Mouse (Mus musculus) myocyte (in vitro differentiated cells): ENCODE measurements around the gene Crnkl1. TPM values are rescaled to one million over a fixed set of nuclear protein-coding genes. Genes with fewer than 3 reads are reported as not detected.
A peak's percentile ranks its signal among the peaks of the same experiment; 100 is the strongest.
"Not testable (repeated sequence)": the region's sequence is repeated elsewhere in the genome, so short reads cannot be mapped to it uniquely, and the experiment has no call there.

ENCODE experiments used
- H3K27me3 ChIP-seq: one replicate; pipeline ENCODE4 v1.6.1; 2011; ENCODE audit not compliant: control insufficient read depth, insufficient read depth, insufficient read length
- H3K36me3 ChIP-seq: one replicate; pipeline ENCODE4 v1.6.1; 2011; ENCODE audit not compliant: control insufficient read depth, insufficient read depth
- H3K4me2 ChIP-seq: one replicate; pipeline ENCODE4 v1.6.1; 2011; ENCODE audit warnings: low read depth, control low read depth
- H3K4me3 ChIP-seq: one replicate; pipeline ENCODE4 v1.5.1; 2011; ENCODE audit warnings: mild to moderate bottlenecking, control low read depth, moderate library complexity
- H3K79me2 ChIP-seq: one replicate; pipeline ENCODE4 v1.6.1; 2011; ENCODE audit not compliant: control insufficient read depth, insufficient read depth
- H3ac ChIP-seq: one replicate; pipeline ENCODE4 v1.6.1; 2011; ENCODE audit not compliant: control insufficient read depth, insufficient read length
- CEBPB ChIP-seq: IDR thresholded peaks from 2 replicates; pipeline ENCODE4 v1.6.1; 2011; ENCODE audit warnings: mild to moderate bottlenecking, moderate library complexity; ENCODE audit not compliant: poor library complexity, insufficient read depth, severe bottlenecking
- E2F4 ChIP-seq: IDR thresholded peaks from one replicate; pipeline ENCODE4 v1.6.1; 2011; ENCODE audit warnings: mild to moderate bottlenecking, control low read depth, moderate library complexity; ENCODE audit not compliant: insufficient read depth
- MAX ChIP-seq: IDR thresholded peaks from one replicate; pipeline ENCODE4 v1.6.1; 2011; ENCODE audit warnings: low read depth, mild to moderate bottlenecking, control low read depth
- MYOD1 ChIP-seq, 3 experiments: IDR thresholded peaks; one replicate each; pipeline ENCODE4 v1.6.1; 2011; ENCODE audit warnings: control low read depth in 2 of 3, low read depth in 2 of 3, mild to moderate bottlenecking in 2 of 3, moderate library complexity in 1 of 3; ENCODE audit not compliant: insufficient read length in 2 of 3, control insufficient read depth in 1 of 3
- MYOG ChIP-seq, 3 experiments: IDR thresholded peaks; one replicate each; pipeline ENCODE4 v1.6.1; 2011; ENCODE audit warnings: control low read depth in 2 of 3, low read depth in 2 of 3, mild to moderate bottlenecking in 2 of 3; ENCODE audit not compliant: insufficient read length in 2 of 3, control insufficient read depth in 1 of 3, insufficient read depth in 1 of 3
- POLR2A ChIP-seq: IDR thresholded peaks from one replicate; pipeline ENCODE4 v1.6.1; 2011; ENCODE audit warnings: low read depth, mild to moderate bottlenecking, control low read depth, moderate library complexity; ENCODE audit not compliant: insufficient read length
- POLR2AphosphoS2 ChIP-seq: IDR thresholded peaks from one replicate; pipeline ENCODE4 v1.6.1; 2011; ENCODE audit warnings: low read depth, control low read depth; ENCODE audit not compliant: insufficient read length
- REST ChIP-seq: IDR thresholded peaks from one replicate; pipeline ENCODE4 v1.6.1; 2011; ENCODE audit warnings: mild to moderate bottlenecking, control low read depth, moderate library complexity; ENCODE audit not compliant: insufficient read depth, insufficient read length
- SRF ChIP-seq: IDR thresholded peaks from one replicate; pipeline ENCODE4 v1.6.1; 2011; ENCODE audit warnings: low read depth; ENCODE audit not compliant: control insufficient read depth, insufficient read length
- TCF12 ChIP-seq: IDR thresholded peaks from one replicate; pipeline ENCODE4 v1.6.1; 2011; ENCODE audit warnings: mild to moderate bottlenecking, control low read depth; ENCODE audit not compliant: poor library complexity, insufficient read depth, severe bottlenecking
- TCF3 ChIP-seq: IDR thresholded peaks from one replicate; pipeline ENCODE4 v1.6.1; 2011; ENCODE audit warnings: low read depth, control low read depth; ENCODE audit not compliant: insufficient read length
- USF1 ChIP-seq: IDR thresholded peaks from one replicate; pipeline ENCODE4 v1.6.1; 2011; ENCODE audit warnings: low read depth, mild to moderate bottlenecking, control low read depth, moderate library complexity
- polyA plus RNA-seq: library from polyadenylated mRNA; unstranded; fragments of >200 nt; fragmentation: generic; extraction: Trizol; gene quantifications from one replicate; pipeline ENCODE4 v1.2.1, GENCODE M21; 2012; ENCODE audit warnings: missing spikeins

The Crnkl1 gene
- polyA plus RNA-seq, 1 experiment = 10.9 TPM

GRCm38 (mm10) chr2:145903983-145904616, 30.7 kb downstream of the Crnkl1 start:
- TF ChIP-seq POLR2A = no peak
- no peak for TF ChIP-seq TCF12
- no peak for TF ChIP-seq TCF3
- no peak for TF ChIP-seq POLR2AphosphoS2
- no peak for TF ChIP-seq MAX
- TF ChIP-seq SRF = no peak
- TF ChIP-seq MYOD1 (IDR thresholded peaks at IDR 0.05; ENCODE audit: control insufficient read depth in 1 of 3, insufficient read length in 2 of 3, low read depth in 2 of 3) = no peak
- no peak for TF ChIP-seq REST
- no peak for TF ChIP-seq E2F4
- no peaks in the 10 kb centered on the region for H3K27me3 ChIP-seq
- peaks cover 58% of the 10 kb centered on the region for H3K79me2 ChIP-seq
- H3K4me3 ChIP-seq = peak overlapping the region; percentile 77
- H3K36me3 ChIP-seq = peaks cover 16% of the 10 kb centered on the region
- H3K4me2 ChIP-seq = peak overlapping the region; percentile 82
- peak overlapping the region; percentile 43 for H3ac ChIP-seq

DNA sequence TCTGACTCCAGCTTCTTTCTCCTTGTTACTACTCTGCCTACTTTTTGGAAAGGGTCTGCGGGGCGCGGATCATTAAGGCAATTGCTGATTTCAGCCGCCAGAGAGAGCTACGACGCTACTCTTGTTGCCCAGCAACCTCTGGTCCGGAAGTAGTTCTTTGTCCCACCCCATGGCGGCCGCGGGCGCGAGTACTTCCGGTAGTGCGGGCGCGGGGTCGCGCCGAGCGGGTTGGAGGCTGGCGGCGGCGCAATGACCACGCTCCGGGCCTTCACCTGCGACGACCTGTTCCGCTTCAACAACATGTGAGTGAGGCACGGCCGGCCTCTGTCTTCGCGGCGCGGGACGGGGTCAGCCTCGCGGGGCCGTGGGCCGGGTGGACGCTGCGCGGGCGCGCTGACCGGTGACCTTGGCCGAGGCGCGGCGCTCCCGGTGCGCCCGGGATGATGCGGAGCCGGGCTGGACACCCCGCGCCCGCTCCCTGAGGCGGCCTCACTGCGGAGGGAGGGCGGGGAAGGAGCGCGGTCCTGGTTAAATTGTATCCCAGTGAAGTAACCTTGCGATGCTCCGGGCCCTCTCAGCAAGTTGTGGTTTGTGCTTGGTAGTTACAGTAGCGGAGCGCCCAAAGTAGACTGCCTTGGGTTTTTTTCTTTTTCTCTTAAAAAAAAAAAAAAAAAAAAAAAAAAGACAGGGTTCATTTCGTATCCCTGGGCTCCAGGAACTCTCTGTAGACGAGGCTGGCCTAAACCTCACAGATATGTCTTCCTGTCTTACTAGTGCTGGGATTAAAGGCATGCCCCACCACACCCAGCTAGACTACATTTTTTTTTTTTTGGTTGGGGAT, 31.5 kb downstream of the Crnkl1 start:
- peaks cover 16% of the 10 kb centered on the region for H3K36me3 ChIP-seq
- TF ChIP-seq MYOG (IDR thresholded peaks at IDR 0.05; ENCODE audit: control insufficient read depth in 1 of 3, insufficient read depth in 1 of 3, insufficient read length in 2 of 3, low read depth in 2 of 3) (peak in 1 of 3 experiments; percentile 33), MYOD1 (IDR thresholded peaks at IDR 0.05; ENCODE audit: control insufficient read depth in 1 of 3, insufficient read length in 2 of 3, low read depth in 2 of 3) (no peak), POLR2A (peak; percentile 89), USF1 (no peak), POLR2AphosphoS2 (peak; percentile 86), TCF12 (no peak), MAX (no peak), REST (no peak)
- peaks cover 50% of the 10 kb centered on the region for H3K79me2 ChIP-seq
- H3K4me3 ChIP-seq = peak overlapping the region; percentile 77
- H3K27me3 ChIP-seq = no peaks in the 10 kb centered on the region
- peak overlapping the region; percentile 43 for H3ac ChIP-seq
- H3K4me2 ChIP-seq = peak overlapping the region; percentile 86

DNA sequence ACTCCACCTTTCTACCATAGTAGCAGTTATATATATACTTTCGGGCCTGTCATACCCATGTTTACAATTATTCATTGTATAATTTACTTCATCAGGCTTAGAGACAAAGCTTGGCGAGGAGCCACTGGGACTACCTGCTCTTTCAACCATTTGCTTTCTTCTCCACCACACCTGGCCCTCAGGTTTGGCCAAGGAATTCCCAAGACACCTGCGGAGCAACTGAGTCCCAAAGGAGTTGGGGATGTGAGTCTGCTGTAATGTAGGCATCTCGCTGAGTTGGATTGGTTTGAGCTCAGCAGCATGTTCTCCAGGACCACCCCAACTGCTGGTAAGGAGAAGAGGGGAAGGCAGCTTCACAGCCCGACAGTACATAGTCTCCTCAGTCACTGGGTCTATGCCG, 33.0 kb downstream of the Crnkl1 start, which contains the start of gene Naa20:
Gene Naa20 (plus strand): TSS at position 239 of the 400 bp plus-strand sequence.
- H3K27me3 ChIP-seq = no peaks in the 10 kb centered on the region
- peak within 1 kb of the TSS; percentile 77 for H3K4me3 ChIP-seq
- H3K79me2 ChIP-seq = peaks cover 36% of the 10 kb centered on the region
- peak within 1 kb of the TSS; percentile 86 for H3K4me2 ChIP-seq
- H3ac ChIP-seq = peak within 1 kb of the TSS; percentile 43
- H3K36me3 ChIP-seq = peaks cover 8% of the 10 kb centered on the region
- TF ChIP-seq MAX = no peak

DNA sequence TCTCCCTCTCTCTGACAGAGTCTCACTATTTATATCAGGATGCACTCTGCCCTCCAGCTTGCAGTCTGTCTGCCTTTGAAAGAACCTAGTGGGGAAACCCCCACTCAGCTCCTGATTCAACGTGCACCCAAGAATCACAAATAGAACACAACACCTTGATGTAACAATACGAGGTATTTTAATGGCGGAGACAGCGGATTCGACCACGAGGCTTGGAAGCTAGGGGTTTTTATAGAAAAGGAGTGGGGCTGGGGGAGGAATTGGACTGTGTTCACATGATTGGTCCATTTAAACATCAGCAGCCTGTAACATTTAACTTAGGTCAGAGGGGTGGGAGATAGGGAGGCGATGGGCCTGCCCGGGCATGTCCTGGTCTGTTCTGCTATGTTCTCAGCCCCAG, 34.5 kb downstream of the Crnkl1 start:
- H3K36me3 ChIP-seq, H3K4me2 ChIP-seq, H3K4me3 ChIP-seq, H3K27me3 ChIP-seq, H3ac ChIP-seq: not testable (repeated sequence)
- peaks cover 21% of the 10 kb centered on the region for H3K79me2 ChIP-seq

- Histone ChIP-seq H3K79me2 (no peaks in the 10 kb centered on the region), H3ac (no peak overlapping the region), H3K4me3 (no peak overlapping the region), H3K27me3 (no peaks in the 10 kb centered on the region), H3K4me2 (no peak overlapping the region), H3K36me3 (no peaks in the 10 kb centered on the region)
- no peak for TF ChIP-seq POLR2A
- no peak for TF ChIP-seq CEBPB
- TF ChIP-seq E2F4 = no peak
- no peak for TF ChIP-seq USF1
- no peak for TF ChIP-seq MYOG (IDR thresholded peaks at IDR 0.05; ENCODE audit: control insufficient read depth in 1 of 3, insufficient read depth in 1 of 3, insufficient read length in 2 of 3, low read depth in 2 of 3)
- TF ChIP-seq MYOD1 (IDR thresholded peaks at IDR 0.05; ENCODE audit: control insufficient read depth in 1 of 3, insufficient read length in 2 of 3, low read depth in 2 of 3) = no peak
- TF ChIP-seq REST = no peak
- TF ChIP-seq TCF3 = no peak
- TF ChIP-seq MAX = no peak
- TF ChIP-seq POLR2AphosphoS2 = no peak
- TF ChIP-seq TCF12 = no peak
- TF ChIP-seq SRF = no peak
Measured at GRCm38 (mm10) chr2:145898106-145898505, 36.7 kb downstream of the Crnkl1 start.
